Mouse (Mus musculus): ENCODE measurements around the gene Mbd5. TPM values are rescaled to one million over a fixed set of nuclear protein-coding genes. Genes with fewer than 3 reads are reported as not detected.
"Not testable (repeated sequence)": the region's sequence is repeated elsewhere in the genome, so short reads cannot be mapped to it uniquely, and the experiment has no call there.

Mbd5 gene
- total and polyA plus RNA-seq, 3 experiments, result 0.92 to 45.8 (median 15.2) TPM

GRCm38 (mm10) chr2:49177015-49177414 lies 227.7 kb downstream of the Mbd5 start:
- TF ChIP-seq POLR2AphosphoS5 (IDR thresholded peaks at IDR 0.05; ENCODE audit: insufficient replicate concordance, low read depth, low read length) (no peak), GATA2 (IDR thresholded peaks at IDR 0.05; ENCODE audit: borderline replicate concordance, low read depth, low read length) (no peak), CTCF (IDR thresholded peaks at IDR 0.05; ENCODE audit: low read depth, low read length) (no peak), TAL1 (conservative IDR thresholded peaks at IDR 0.05; ENCODE audit: low read depth, low read length) (no peak), GATA1 (IDR thresholded peaks at IDR 0.05; ENCODE audit: borderline replicate concordance, low read length) (no peak)
- no peaks in the 10 kb centered on the region for H3K9me3 ChIP-seq (replicated peaks)
- no peak overlapping the region for H3K4me3 ChIP-seq (ENCODE audit: low read depth, low read length)
- peaks cover 3% of the 10 kb centered on the region; the same call in 1 of the 2 replicates for H3K4me1 ChIP-seq (ENCODE audit: insufficient read depth, low read depth, low read length)
- H3K36me3 ChIP-seq (replicated peaks), result peaks cover 5% of the 10 kb centered on the region
- no peak for ATAC-seq (ENCODE audit: extremely low read depth, insufficient number of reproducible peaks, low FRiP score, poor library complexity, severe bottlenecking)
- H3K27me3 ChIP-seq (ENCODE audit: insufficient read depth, low read length), result no peaks in the 10 kb centered on the region
- no peak for DNase-seq (ENCODE audit: low spot score)

- TF ChIP-seq TAL1 (conservative IDR thresholded peaks at IDR 0.05; ENCODE audit: low read depth, low read length), result no peak
- TF ChIP-seq POLR2AphosphoS5 (IDR thresholded peaks at IDR 0.05; ENCODE audit: insufficient replicate concordance, low read depth, low read length), result no peak
- TF ChIP-seq CTCF (IDR thresholded peaks at IDR 0.05; ENCODE audit: low read depth, low read length), result no peak
- no peak for TF ChIP-seq GATA2 (IDR thresholded peaks at IDR 0.05; ENCODE audit: borderline replicate concordance, low read depth, low read length)
- no peak for TF ChIP-seq GATA1 (IDR thresholded peaks at IDR 0.05; ENCODE audit: borderline replicate concordance, low read length)
- Histone ChIP-seq H3K36me3 (replicated peaks) (no peaks in the 10 kb centered on the region), H3K4me1 (ENCODE audit: insufficient read depth, low read depth, low read length) (no peaks in the 10 kb centered on the region), H3K27me3 (ENCODE audit: insufficient read depth, low read length) (no peaks in the 10 kb centered on the region), H3K9me3 (replicated peaks) (no peaks in the 10 kb centered on the region), H3K4me3 (ENCODE audit: low read depth, low read length) (no peak overlapping the region)
- ATAC-seq (ENCODE audit: extremely low read depth, insufficient number of reproducible peaks, low FRiP score, poor library complexity, severe bottlenecking), result no peak
- DNase-seq (ENCODE audit: low spot score), result no peak
Observed at GRCm38 (mm10) chr2:49190984-49191383, 241.7 kb downstream of the Mbd5 start.

DNA sequence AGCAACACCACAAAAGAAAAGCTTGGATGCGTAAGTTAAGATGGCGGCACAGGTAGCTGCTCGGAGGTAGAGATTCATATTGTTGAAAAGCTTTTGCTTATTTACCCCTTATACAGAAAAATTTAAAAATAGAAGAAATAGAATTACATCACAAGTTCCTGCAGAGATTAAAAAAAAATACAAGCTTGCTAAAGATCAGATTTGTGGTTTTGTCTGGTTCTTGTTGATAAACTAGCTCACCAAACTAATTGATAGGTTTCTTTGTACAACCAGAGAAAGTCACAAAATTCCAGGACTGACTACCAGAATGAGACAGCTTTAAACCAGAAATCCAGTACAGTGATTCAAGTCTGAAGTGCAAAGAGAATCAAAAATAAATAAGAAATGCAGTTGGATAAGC lies 242.4 kb downstream of the Mbd5 start:
- H3K4me3 ChIP-seq (ENCODE audit: low read depth, low read length), result no peak overlapping the region
- no peak for ATAC-seq (ENCODE audit: extremely low read depth, insufficient number of reproducible peaks, low FRiP score, poor library complexity, severe bottlenecking)
- no peaks in the 10 kb centered on the region for H3K36me3 ChIP-seq (replicated peaks)
- no peaks in the 10 kb centered on the region for H3K9me3 ChIP-seq (replicated peaks)
- H3K4me1 ChIP-seq (ENCODE audit: insufficient read depth, low read depth, low read length), result no peaks in the 10 kb centered on the region
- DNase-seq (ENCODE audit: low spot score), result no peak
- TF ChIP-seq GATA1 (IDR thresholded peaks at IDR 0.05; ENCODE audit: borderline replicate concordance, low read length) (no peak), POLR2AphosphoS5 (IDR thresholded peaks at IDR 0.05; ENCODE audit: insufficient replicate concordance, low read depth, low read length) (no peak), CTCF (IDR thresholded peaks at IDR 0.05; ENCODE audit: low read depth, low read length) (no peak), TAL1 (conservative IDR thresholded peaks at IDR 0.05; ENCODE audit: low read depth, low read length) (no peak), GATA2 (IDR thresholded peaks at IDR 0.05; ENCODE audit: borderline replicate concordance, low read depth, low read length) (no peak)
- H3K27me3 ChIP-seq (ENCODE audit: insufficient read depth, low read length), result no peaks in the 10 kb centered on the region

- H3K27me3 ChIP-seq (ENCODE audit: insufficient read depth, low read length), result no peaks in the 10 kb centered on the region
- H3K4me1 ChIP-seq (ENCODE audit: insufficient read depth, low read depth, low read length), result no peaks in the 10 kb centered on the region
- no peak overlapping the region for H3K4me3 ChIP-seq (ENCODE audit: low read depth, low read length)
- no peaks in the 10 kb centered on the region for H3K36me3 ChIP-seq (replicated peaks)
- no peaks in the 10 kb centered on the region for H3K9me3 ChIP-seq (replicated peaks)
- TF ChIP-seq POLR2AphosphoS5 (IDR thresholded peaks at IDR 0.05; ENCODE audit: insufficient replicate concordance, low read depth, low read length), result no peak
- no peak for TF ChIP-seq GATA2 (IDR thresholded peaks at IDR 0.05; ENCODE audit: borderline replicate concordance, low read depth, low read length)
- no peak for TF ChIP-seq GATA1 (IDR thresholded peaks at IDR 0.05; ENCODE audit: borderline replicate concordance, low read length)
- no peak for TF ChIP-seq CTCF (IDR thresholded peaks at IDR 0.05; ENCODE audit: low read depth, low read length)
- TF ChIP-seq TAL1 (conservative IDR thresholded peaks at IDR 0.05; ENCODE audit: low read depth, low read length), result no peak
- ATAC-seq (ENCODE audit: extremely low read depth, insufficient number of reproducible peaks, low FRiP score, poor library complexity, severe bottlenecking), result no peak
- DNase-seq (ENCODE audit: low spot score), result no peak
Observed at GRCm38 (mm10) chr2:49204081-49204480, 254.8 kb downstream of the Mbd5 start.

GRCm38 (mm10) chr2:49205692-49206091 lies 256.4 kb downstream of the Mbd5 start:
- not testable (repeated sequence) for H3K4me1 ChIP-seq (ENCODE audit: insufficient read depth, low read depth, low read length); H3K27me3 ChIP-seq (ENCODE audit: insufficient read depth, low read length); DNase-seq (ENCODE audit: low spot score); H3K4me3 ChIP-seq (ENCODE audit: low read depth, low read length); H3K9me3 ChIP-seq (replicated peaks); ATAC-seq (ENCODE audit: extremely low read depth, insufficient number of reproducible peaks, low FRiP score, poor library complexity, severe bottlenecking); H3K36me3 ChIP-seq (replicated peaks)

GRCm38 (mm10) chr2:49209349-49209748 lies 260.0 kb downstream of the Mbd5 start:
- TF ChIP-seq POLR2AphosphoS5 (IDR thresholded peaks at IDR 0.05; ENCODE audit: insufficient replicate concordance, low read depth, low read length) (no peak), GATA1 (IDR thresholded peaks at IDR 0.05; ENCODE audit: borderline replicate concordance, low read length) (no peak), CTCF (IDR thresholded peaks at IDR 0.05; ENCODE audit: low read depth, low read length) (no peak), GATA2 (IDR thresholded peaks at IDR 0.05; ENCODE audit: borderline replicate concordance, low read depth, low read length) (no peak), TAL1 (conservative IDR thresholded peaks at IDR 0.05; ENCODE audit: low read depth, low read length) (no peak)
- Histone ChIP-seq H3K9me3 (replicated peaks) (no peaks in the 10 kb centered on the region), H3K4me3 (ENCODE audit: low read depth, low read length) (no peak overlapping the region), H3K36me3 (replicated peaks) (no peaks in the 10 kb centered on the region), H3K4me1 (ENCODE audit: insufficient read depth, low read depth, low read length) (no peaks in the 10 kb centered on the region), H3K27me3 (ENCODE audit: insufficient read depth, low read length) (no peaks in the 10 kb centered on the region)
- DNase-seq (ENCODE audit: low spot score), result no peak
- ATAC-seq (ENCODE audit: extremely low read depth, insufficient number of reproducible peaks, low FRiP score, poor library complexity, severe bottlenecking), result no peak

- DNase-seq (ENCODE audit: low spot score) (no peak), ATAC-seq (ENCODE audit: extremely low read depth, insufficient number of reproducible peaks, low FRiP score, poor library complexity, severe bottlenecking) (no peak)
- H3K9me3 ChIP-seq (replicated peaks), result no peaks in the 10 kb centered on the region
- H3K4me1 ChIP-seq (ENCODE audit: insufficient read depth, low read depth, low read length), result no peaks in the 10 kb centered on the region
- H3K4me3 ChIP-seq (ENCODE audit: low read depth, low read length), result no peak overlapping the region
- no peaks in the 10 kb centered on the region for H3K27me3 ChIP-seq (ENCODE audit: insufficient read depth, low read length)
- no peaks in the 10 kb centered on the region for H3K36me3 ChIP-seq (replicated peaks)
- TF ChIP-seq GATA2 (IDR thresholded peaks at IDR 0.05; ENCODE audit: borderline replicate concordance, low read depth, low read length) (no peak), TAL1 (conservative IDR thresholded peaks at IDR 0.05; ENCODE audit: low read depth, low read length) (no peak), GATA1 (IDR thresholded peaks at IDR 0.05; ENCODE audit: borderline replicate concordance, low read length) (no peak), POLR2AphosphoS5 (IDR thresholded peaks at IDR 0.05; ENCODE audit: insufficient replicate concordance, low read depth, low read length) (no peak), CTCF (IDR thresholded peaks at IDR 0.05; ENCODE audit: low read depth, low read length) (no peak)
Observed at GRCm38 (mm10) chr2:49210408-49210807, 261.1 kb downstream of the Mbd5 start.

Data from G1E (cell line).